Comparison of ENCODE assay signal across 8 mouse cellular contexts in the genomic region with DNA sequence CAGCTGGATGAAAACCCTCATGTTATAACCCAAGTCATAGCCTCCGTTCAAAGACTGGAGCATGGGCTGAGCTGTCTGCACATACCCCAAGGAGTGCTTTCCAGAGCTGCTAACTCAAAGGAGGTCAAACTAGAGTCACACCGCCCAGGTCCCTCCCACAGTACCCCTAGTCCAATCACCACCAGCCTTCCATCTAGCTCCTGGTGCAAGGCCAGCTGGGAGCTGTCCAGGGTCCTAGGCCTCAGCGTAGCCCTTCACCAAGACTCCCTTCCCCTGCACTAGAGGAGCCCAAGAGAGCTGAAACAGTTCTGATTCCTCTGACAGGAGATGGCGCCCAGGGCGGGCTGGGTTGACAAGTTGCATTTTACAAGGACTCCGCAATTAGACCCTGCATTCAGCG. TPM values are rescaled to one million over a fixed set of nuclear protein-coding genes. Genes with fewer than 3 reads are reported as not detected.
DNase-seq lines count a peak whose midpoint lies in the region; ATAC-seq and TF ChIP-seq lines count a peak whose summit lies in the region.

No protein-coding gene starts in this region.

- H3K9ac ChIP-seq in embryonic facial prominence, embryonic 14.5 days (ENCODE audit: low read depth, low read length) = no peak overlapping the region
- H3K9ac ChIP-seq in heart, embryonic 14.5 days (ENCODE audit: low read length) = no peak overlapping the region
- no peak overlapping the region for H3K9ac ChIP-seq in kidney, embryonic 15.5 days
- H3K9ac ChIP-seq in lung, embryonic 15.5 days = no peak overlapping the region

- peak; percentile 74 for DNase-seq in 416B (ENCODE audit: low read depth)
- peak; percentile 20 for DNase-seq in Patski (ENCODE audit: low read depth, low spot score)
- DNase-seq in embryonic facial prominence, embryonic 14.5 days (ENCODE audit: low spot score) = peak; percentile 94
- peak; percentile 44 for DNase-seq in right cerebral cortex, postnatal 14 days

- TF ChIP-seq CTCF in Patski (IDR thresholded peaks at IDR 0.05) = no peak

- no peaks in the 10 kb centered on the region for H3K4me1 ChIP-seq in embryonic facial prominence, embryonic 14.5 days (ENCODE audit: control insufficient read depth, insufficient read depth, low read length)
- H3K4me1 ChIP-seq in heart, embryonic 14.5 days (ENCODE audit: control insufficient read depth in 2 of 2, insufficient read depth in 2 of 2, low read length in 2 of 2) = no peaks in the 10 kb centered on the region
- H3K4me1 ChIP-seq in kidney, embryonic 15.5 days = peaks cover 7% of the 10 kb centered on the region; the same call in 1 of the 2 replicates
- H3K4me1 ChIP-seq in lung, embryonic 15.5 days = no peaks in the 10 kb centered on the region

- no peak overlapping the region for H3K4me3 ChIP-seq in embryonic facial prominence, embryonic 14.5 days (ENCODE audit: low read depth, low read length)
- no peak overlapping the region for H3K4me3 ChIP-seq in heart, embryonic 14.5 days (ENCODE audit: control insufficient read depth in 1 of 2, insufficient read depth in 1 of 2, low read depth in 1 of 2, low read length in 2 of 2)
- H3K4me3 ChIP-seq in kidney, embryonic 15.5 days (replicated peaks) = no peak overlapping the region
- H3K4me3 ChIP-seq in lung, embryonic 15.5 days = no peak overlapping the region

- WGBS in embryonic facial prominence, embryonic 14.5 days = 4% methylated on average over 7 of the region's 7 CpGs
- 2% methylated on average over 7 of the region's 7 CpGs for WGBS in heart, embryonic 14.5 days
- WGBS in kidney, embryonic 15.5 days = 2% methylated on average over 7 of the region's 7 CpGs
- WGBS in lung, embryonic 15.5 days = 4% methylated on average over 7 of the region's 7 CpGs

- peaks cover 8% of the 10 kb centered on the region for H3K27me3 ChIP-seq in Patski
- H3K27me3 ChIP-seq in embryonic facial prominence, embryonic 14.5 days (replicated peaks; ENCODE audit: control insufficient read depth, insufficient read depth, low read length) = no peaks in the 10 kb centered on the region
- H3K27me3 ChIP-seq in heart, embryonic 14.5 days (ENCODE audit: control insufficient read depth, insufficient read depth, low read length) = no peaks in the 10 kb centered on the region
- H3K27me3 ChIP-seq in kidney, embryonic 15.5 days = 0 out of 2 replicates have a peak, but pooled peaks cover 5% of the 10 kb centered on the region
- H3K27me3 ChIP-seq in lung, embryonic 15.5 days = no peaks in the 10 kb centered on the region

- POLR2A ChIA-PET in Patski (lab: Charles Lee) = no interaction called here

- no peak overlapping the region for H3K4me2 ChIP-seq in embryonic facial prominence, embryonic 14.5 days (ENCODE audit: low read depth, low read length)
- H3K4me2 ChIP-seq in heart, embryonic 14.5 days (ENCODE audit: low read length) = no peak overlapping the region
- H3K4me2 ChIP-seq in kidney, embryonic 15.5 days = no peak overlapping the region
- H3K4me2 ChIP-seq in lung, embryonic 15.5 days = no peak overlapping the region

- in situ Hi-C loops in Patski (cut with MboI; ENCODE audit: low pct_unique_long_range_greater_than_20kb) = no loop called here

- no peaks in the 10 kb centered on the region for H3K9me3 ChIP-seq in embryonic facial prominence, embryonic 14.5 days (ENCODE audit: control insufficient read depth, low read length)
- H3K9me3 ChIP-seq in heart, embryonic 14.5 days (ENCODE audit: control insufficient read depth, low read length) = no peaks in the 10 kb centered on the region
- H3K9me3 ChIP-seq in kidney, embryonic 15.5 days (replicated peaks) = no peaks in the 10 kb centered on the region
- H3K9me3 ChIP-seq in lung, embryonic 15.5 days = no peaks in the 10 kb centered on the region

- H3K36me3 ChIP-seq in embryonic facial prominence, embryonic 14.5 days (ENCODE audit: control insufficient read depth, insufficient read depth, low read length) = no peaks in the 10 kb centered on the region
- no peaks in the 10 kb centered on the region for H3K36me3 ChIP-seq in heart, embryonic 14.5 days (ENCODE audit: control insufficient read depth, insufficient read depth, low read length)
- H3K36me3 ChIP-seq in kidney, embryonic 15.5 days = no peaks in the 10 kb centered on the region
- no peaks in the 10 kb centered on the region for H3K36me3 ChIP-seq in lung, embryonic 15.5 days

- no peak overlapping the region for H3K27ac ChIP-seq in embryonic facial prominence, embryonic 14.5 days (replicated peaks; ENCODE audit: low read depth, low read length)
- H3K27ac ChIP-seq in heart, embryonic 14.5 days (replicated peaks in 1 of 2; ENCODE audit: control insufficient read depth in 1 of 2, insufficient read depth in 1 of 2, low read depth in 2 of 2, low read length in 2 of 2) = no peak overlapping the region
- H3K27ac ChIP-seq in kidney, embryonic 15.5 days = no peak overlapping the region
- H3K27ac ChIP-seq in lung, embryonic 15.5 days = no peak overlapping the region

- CTCF ChIA-PET in Patski (lab: Charles Lee) = no interaction called here

- ATAC-seq in Patski = peak; percentile 70
- peak; percentile 95 for ATAC-seq in embryonic facial prominence, embryonic 14.5 days (ENCODE audit: low read depth)
- peak; percentile 84 for ATAC-seq in heart, embryonic 14.5 days (ENCODE audit: insufficient number of reproducible peaks, insufficient read depth, low FRiP score, low read depth)
- ATAC-seq in kidney, embryonic 15.5 days (replicated peaks; ENCODE audit: low FRiP score) = peak; percentile 96
- peak; percentile 90; the same call in 1 of the 2 replicates for ATAC-seq in lung, embryonic 15.5 days (ENCODE audit: borderline replicate concordance, extremely low read depth, low FRiP score, low TSS enrichment)
- ATAC-seq in monocyte, adult 5-6 weeks (replicated peaks; ENCODE audit: insufficient number of reproducible peaks, low FRiP score, low TSS enrichment, poor library complexity, severe bottlenecking) = no peak

RNA-seq across cellular contexts. Expression of gene Crhr1, which starts 18.0 kb away (rescaled TPM):
- not detected for polyA plus RNA-seq in Patski (2021)
- polyA plus RNA-seq in embryonic facial prominence, embryonic 14.5 days (2014; fragmentation: Nextera tagmentation; extraction: Ambion mirVana) = 0.22 TPM in 1 of 2 replicates, not detected in the other
- not detected in 2 replicates for polyA plus RNA-seq in heart, embryonic 14.5 days (2014; fragmentation: Nextera tagmentation; extraction: Ambion mirVana)
- polyA plus RNA-seq in kidney, embryonic 15.5 days (2015; fragmentation: Nextera tagmentation; extraction: Ambion mirVana) = 0.06 and 0.13 TPM in 2 replicates
- polyA plus RNA-seq in lung, embryonic 15.5 days (2015; fragmentation: Nextera tagmentation; extraction: Ambion mirVana) = not detected in 2 replicates
- total RNA-seq in monocyte, adult 5-6 weeks (2017) = not detected in 3 replicates

Comparison
In these comparisons a context has a peak if more than half of its experiments do, and no peak if none do; other contexts are left out.
1. DNase-seq: peak in every context shown above with its lines; median percentile 94 in embryonic facial prominence, embryonic 14.5 days; 74 in 416B; 44 in right cerebral cortex, postnatal 14 days; 20 in Patski.